Comparison of ENCODE assay signal across 8 mouse cellular contexts in the genomic region with DNA sequence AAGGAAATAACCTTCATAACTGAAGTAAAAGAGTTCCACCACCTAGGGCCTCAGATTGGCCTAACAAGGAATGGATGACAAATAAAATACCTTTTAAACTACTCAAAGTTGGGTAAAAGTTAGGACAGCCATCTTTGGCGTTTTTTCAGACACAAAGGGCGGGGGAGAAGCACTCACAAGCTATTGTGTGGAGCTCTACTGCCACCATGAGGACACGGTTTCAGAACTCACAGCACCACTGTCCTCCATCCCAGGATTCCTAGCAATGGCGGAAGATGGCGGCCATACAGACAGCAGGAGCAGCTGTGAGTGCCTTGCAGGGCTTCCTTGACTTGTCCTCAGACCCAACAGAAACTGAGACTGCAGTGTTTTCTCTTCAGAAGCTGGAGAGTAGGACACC.
A peak's percentile ranks its signal among the peaks of the same experiment; 100 is the strongest.
DNase-seq lines count a peak whose midpoint lies in the region; ATAC-seq lines count a peak whose summit lies in the region.

No protein-coding gene starts in this region.

- no peaks in the 10 kb centered on the region for H3K9me3 ChIP-seq in erythroblast, embryonic 14.5 days (ENCODE audit: control insufficient read depth, low read length)
- H3K9me3 ChIP-seq in heart, embryonic 16.5 days (replicated peaks; ENCODE audit: control insufficient read depth, low read length) = no peaks in the 10 kb centered on the region
- no peaks in the 10 kb centered on the region for H3K9me3 ChIP-seq in limb, embryonic 15.5 days

- H3K27me3 ChIP-seq in erythroblast, embryonic 14.5 days (ENCODE audit: control insufficient read depth) = no peaks in the 10 kb centered on the region
- no peaks in the 10 kb centered on the region for H3K27me3 ChIP-seq in heart, embryonic 16.5 days (ENCODE audit: control insufficient read depth, insufficient read depth, low read length)
- H3K27me3 ChIP-seq in limb, embryonic 15.5 days = no peaks in the 10 kb centered on the region

- H3K4me1 ChIP-seq in erythroblast, embryonic 14.5 days (ENCODE audit: control insufficient read depth) = no peaks in the 10 kb centered on the region
- H3K4me1 ChIP-seq in heart, embryonic 16.5 days (ENCODE audit: control insufficient read depth, insufficient read depth, low read length) = no peaks in the 10 kb centered on the region
- H3K4me1 ChIP-seq in limb, embryonic 15.5 days = no peaks in the 10 kb centered on the region

- H3K4me2 ChIP-seq in heart, embryonic 16.5 days (ENCODE audit: low read depth, low read length) = 0 out of 2 replicates have a peak overlapping the region, but pooled peaks have one; percentile 17
- H3K4me2 ChIP-seq in limb, embryonic 15.5 days = peak overlapping the region; percentile 19; the same call in 1 of the 2 replicates

- no peak overlapping the region; the same call in 1 of the 2 replicates for H3K9ac ChIP-seq in heart, embryonic 16.5 days (ENCODE audit: low read length)
- no peak overlapping the region for H3K9ac ChIP-seq in limb, embryonic 15.5 days

- peak overlapping the region; percentile 26 for H3K4me3 ChIP-seq in erythroblast, embryonic 14.5 days (replicated peaks)
- H3K4me3 ChIP-seq in heart, embryonic 16.5 days (ENCODE audit: low read length) = peak overlapping the region; percentile 20
- peak overlapping the region; percentile 13; the same call in 1 of the 2 replicates for H3K4me3 ChIP-seq in limb, embryonic 15.5 days

- DNase-seq in thymus, postnatal 0 days (ENCODE audit: low spot score) = peak; percentile 70
- no peak for DNase-seq in thymus, postnatal 14 days
- DNase-seq in neural tube, embryonic 10.5 days (ENCODE audit: extremely low spot score, low spot score) = peak; percentile 31
- no peak for DNase-seq in testis, postnatal 14 days (ENCODE audit: low spot score)

- H3K27ac ChIP-seq in heart, embryonic 16.5 days (ENCODE audit: low read length) = no peak overlapping the region
- H3K27ac ChIP-seq in limb, embryonic 15.5 days = no peak overlapping the region

- 72% methylated on average over 5 of the region's 5 CpGs for WGBS in heart, embryonic 16.5 days
- 71% methylated on average over 5 of the region's 5 CpGs for WGBS in limb, embryonic 15.5 days

- peaks cover 3% of the 10 kb centered on the region; the same call in 1 of the 2 replicates for H3K36me3 ChIP-seq in erythroblast, embryonic 14.5 days (ENCODE audit: control insufficient read depth)
- H3K36me3 ChIP-seq in heart, embryonic 16.5 days (ENCODE audit: control insufficient read depth, insufficient read depth) = peaks cover 4% of the 10 kb centered on the region; the same call in 1 of the 2 replicates
- 0 out of 2 replicates have a peak, but pooled peaks cover 7% of the 10 kb centered on the region for H3K36me3 ChIP-seq in limb, embryonic 15.5 days

- no peak for ATAC-seq in erythroblast, adult 5-6 weeks (replicated peaks; ENCODE audit: low FRiP score, poor library complexity, severe bottlenecking)
- ATAC-seq in heart, embryonic 16.5 days (replicated peaks; ENCODE audit: extremely low read depth, insufficient read depth, low FRiP score) = no peak; the same call in 1 of the 2 replicates
- ATAC-seq in limb, embryonic 15.5 days (ENCODE audit: insufficient number of reproducible peaks, low FRiP score, low TSS enrichment, low read depth) = 0 out of 2 replicates have a peak, but pooled peaks have one; percentile 30

Comparison
In these comparisons a context has a peak if more than half of its experiments do, and no peak if none do; other contexts are left out.
1. DNase-seq: peak in thymus, postnatal 0 days (single experiment) and neural tube, embryonic 10.5 days (single experiment); none in thymus, postnatal 14 days (single experiment) and testis, postnatal 14 days (single experiment).
2. Peak in every context shown above with its lines, with median percentiles within 50 percentile points of each other: H3K4me3 ChIP-seq.